Mouse (Mus musculus) embryonic facial prominence, embryonic 12.5 days (tissue): ENCODE measurements around the gene Rpl18a. TPM values are rescaled to one million over a fixed set of nuclear protein-coding genes. Genes with fewer than 3 reads are reported as not detected.

Experiments
- ATAC-seq: fragments of 200-750 bp; cut with Nextera tagmentation; 2 replicates; pipeline ENCODE4 v1.8.0; 2017; ENCODE audit not compliant: insufficient number of reproducible peaks, insufficient read depth, low FRiP score, low TSS enrichment
- H3K27ac ChIP-seq: fragments of 300-500 bp; sonication (generic); 2 replicates; pipeline ENCODE4 v1.5.1; 2016; ENCODE audit warnings: mild to moderate bottlenecking
- H3K27me3 ChIP-seq: fragments of 300-500 bp; sonication (generic); 2 replicates; pipeline ENCODE4 v1.6.1; 2016; ENCODE audit warnings: mild to moderate bottlenecking, moderate library complexity
- H3K36me3 ChIP-seq: fragments of 300-500 bp; sonication (generic); 2 replicates; pipeline ENCODE4 v1.6.1; 2016; ENCODE audit warnings: mild to moderate bottlenecking
- H3K4me1 ChIP-seq: fragments of 300-500 bp; sonication (generic); 2 replicates; pipeline ENCODE4 v1.6.1; 2016
- H3K4me2 ChIP-seq: fragments of 300-500 bp; sonication (generic); replicated peaks from 2 replicates; pipeline ENCODE4 v1.6.1; 2016; ENCODE audit warnings: mild to moderate bottlenecking, moderate library complexity
- H3K4me3 ChIP-seq: fragments of 300-500 bp; sonication (generic); 2 replicates; pipeline ENCODE4 v1.5.1; 2016; ENCODE audit warnings: mild to moderate bottlenecking
- H3K9ac ChIP-seq: fragments of 300-500 bp; sonication (generic); 2 replicates; pipeline ENCODE4 v1.6.1; 2016; ENCODE audit warnings: mild to moderate bottlenecking, moderate library complexity
- H3K9me3 ChIP-seq: fragments of 300-500 bp; sonication (generic); 2 replicates; pipeline ENCODE4 v1.6.1; 2016; ENCODE audit warnings: mild to moderate bottlenecking, moderate library complexity
- WGBS: fragments of 180-500 bp; shearing (Covaris S2); methylation state at CpG from one replicate; pipeline ENCODE4 v1.1.7; 2016; 5-methylcytosine and 5-hydroxymethylcytosine counted together
- microRNA counts: library from miRNA; unstranded; fragments of <30 nt; microRNA quantifications from one replicate; lab custom pipeline; 2017
- microRNA-seq: library from miRNA; unstranded; fragments of <30 nt; microRNA quantifications from one replicate; pipeline ENCODE4, GENCODE M21; 2017
- polyA plus RNA-seq: library from polyadenylated mRNA; unstranded; fragments of >200 nt; fragmentation: Nextera tagmentation; extraction: Ambion mirVana; gene quantifications from 2 replicates; pipeline ENCODE4 v1.2.1, GENCODE M21; 2016

The Rpl18a gene
- polyA plus RNA-seq, 1 experiment from 2014 or later, result 3,568 TPM

GRCm38 (mm10) chr8:70850947-70851346, 46.3 kb downstream of the Rpl18a start:
- H3K4me1 ChIP-seq, result no peaks in the 10 kb centered on the region
- H3K9ac ChIP-seq, result no peak overlapping the region
- H3K9me3 ChIP-seq, result no peaks in the 10 kb centered on the region
- no peak overlapping the region for H3K4me2 ChIP-seq
- H3K4me3 ChIP-seq, result no peak overlapping the region
- H3K36me3 ChIP-seq, result no peaks in the 10 kb centered on the region
- 80% methylated on average over 4 of the region's 4 CpGs for WGBS
- H3K27ac ChIP-seq, result no peak overlapping the region
- ATAC-seq, result no peak
- no peaks in the 10 kb centered on the region; the same call in 1 of the 2 replicates for H3K27me3 ChIP-seq

DNA sequence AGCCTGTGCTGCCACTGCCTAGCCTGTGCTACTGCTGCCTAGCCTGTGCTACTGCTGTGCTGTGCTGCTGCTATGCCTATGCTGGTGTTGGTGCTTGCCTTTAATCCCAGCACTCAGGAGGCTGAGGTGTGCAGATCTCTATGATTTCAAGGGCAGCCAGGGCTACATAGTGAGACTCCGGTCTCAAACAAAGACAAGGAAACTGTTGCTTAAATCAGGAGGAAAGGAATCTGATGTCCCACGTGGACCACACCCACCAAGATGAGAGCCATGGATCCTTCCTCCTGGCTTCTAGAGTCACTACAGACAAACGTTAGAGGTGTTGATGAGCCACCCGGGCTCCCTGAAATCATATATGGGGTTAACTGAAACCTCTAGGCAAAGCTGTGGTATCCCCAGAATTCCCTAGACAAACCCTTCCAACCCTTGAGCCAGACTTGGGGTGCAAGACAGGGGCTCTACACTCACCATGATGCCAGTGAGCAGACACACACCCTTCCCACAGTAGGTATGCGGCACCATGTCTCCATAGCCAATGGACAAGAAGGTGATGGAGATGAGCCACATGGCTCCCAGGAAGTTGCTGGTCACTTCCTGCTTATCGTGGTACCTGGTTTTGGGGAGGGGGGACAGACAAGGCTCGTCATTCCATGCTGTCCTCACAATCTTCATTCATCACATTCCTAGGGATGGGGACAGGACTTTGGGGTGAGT, 46.9 kb downstream of the Rpl18a start:
- no peaks in the 10 kb centered on the region for H3K36me3 ChIP-seq
- no peak for ATAC-seq
- H3K27me3 ChIP-seq, result no peaks in the 10 kb centered on the region; the same call in 1 of the 2 replicates
- H3K9me3 ChIP-seq, result no peaks in the 10 kb centered on the region
- no peak overlapping the region for H3K4me3 ChIP-seq
- H3K4me2 ChIP-seq, result no peak overlapping the region
- no peak overlapping the region for H3K9ac ChIP-seq
- no peak overlapping the region for H3K27ac ChIP-seq
- 73% methylated on average over 7 of the region's 7 CpGs for WGBS
- H3K4me1 ChIP-seq, result no peaks in the 10 kb centered on the region

GRCm38 (mm10) chr8:70849333-70849990, 47.8 kb downstream of the Rpl18a start:
- Histone ChIP-seq H3K27me3 (no peaks in the 10 kb centered on the region), H3K36me3 (no peaks in the 10 kb centered on the region), H3K9me3 (no peaks in the 10 kb centered on the region), H3K27ac (no peak overlapping the region), H3K4me3 (no peak overlapping the region), H3K9ac (no peak overlapping the region), H3K4me1 (no peaks in the 10 kb centered on the region), H3K4me2 (no peak overlapping the region)
- 86% methylated on average over 3 of the region's 3 CpGs for WGBS
- ATAC-seq, result no peak

- 52% methylated on average over 15 of the region's 15 CpGs for WGBS
- no peak overlapping the region for H3K4me3 ChIP-seq
- no peaks in the 10 kb centered on the region for H3K4me1 ChIP-seq
- H3K9me3 ChIP-seq, result no peaks in the 10 kb centered on the region
- no peak overlapping the region for H3K27ac ChIP-seq
- H3K36me3 ChIP-seq, result no peaks in the 10 kb centered on the region
- no peak overlapping the region for H3K4me2 ChIP-seq
- ATAC-seq, result no peak
- no peak overlapping the region for H3K9ac ChIP-seq
- H3K27me3 ChIP-seq, result no peaks in the 10 kb centered on the region
Observed at GRCm38 (mm10) chr8:70846371-70847154, 50.6 kb downstream of the Rpl18a start.

DNA sequence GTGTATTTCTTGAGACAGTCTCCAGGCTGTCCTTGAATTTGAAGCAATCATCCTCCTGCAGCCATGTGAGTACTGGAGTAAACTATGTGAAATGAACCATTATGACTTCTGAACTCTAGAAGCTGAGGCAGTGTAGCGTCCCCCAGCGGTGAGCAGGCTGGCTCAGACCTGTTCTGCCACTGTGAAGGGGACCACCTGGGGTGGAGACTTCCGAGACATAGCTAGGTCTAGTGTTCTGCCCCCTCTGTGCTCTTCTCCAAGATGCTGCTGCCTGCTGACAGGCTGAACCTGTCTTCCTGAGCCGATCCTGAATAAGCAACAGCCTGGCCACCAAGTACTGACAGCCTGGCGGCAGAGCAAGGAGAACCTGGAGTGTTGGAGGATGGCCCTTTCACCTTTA, 52.1 kb downstream of the Rpl18a start:
- no peak overlapping the region for H3K9ac ChIP-seq

More for the DNA sequence above, 52.1 kb downstream of the Rpl18a start:
- no peaks in the 10 kb centered on the region for H3K4me1 ChIP-seq
- no peak overlapping the region for H3K4me3 ChIP-seq
- no peak overlapping the region for H3K4me2 ChIP-seq
- WGBS, result 43% methylated on average over 5 of the region's 5 CpGs
- H3K9me3 ChIP-seq, result no peaks in the 10 kb centered on the region
- no peaks in the 10 kb centered on the region for H3K36me3 ChIP-seq
- no peaks in the 10 kb centered on the region for H3K27me3 ChIP-seq
- H3K27ac ChIP-seq, result no peak overlapping the region
- ATAC-seq, result no peak

MicroRNAs encoded within 50 kb of the gene (microRNA counts, 519-probe panel; counts per million panel counts)
- microRNA mmu-miR-1969 (lab: Ali Mortazavi, UCI), result 460 counts per million, percentile 65 among the panel's probes with 10 or more counts

Small RNA genes lying within 50 kb of the gene (microRNA-seq; reads per million reads assigned to microRNA genes)
- gene Mir1969 (6.2 reads per million, percentile 21 among the genes with 10 or more reads in this experiment), gene Mir7067 (1.1 reads per million)

Other genes with a start within 250 kb of the Rpl18a start
- 59.5 and 70.4 TPM in 2 replicates for gene Pgpep1, start 237.0 kb downstream of the Rpl18a start, polyA plus RNA-seq
- gene Lsm4, start 224.2 kb downstream of the Rpl18a start, polyA plus RNA-seq, result 303 and 326 TPM in 2 replicates
- 142 and 150 TPM in 2 replicates for gene Jund, start 198.5 kb downstream of the Rpl18a start, polyA plus RNA-seq
- not detected in 2 replicates for gene Iqcn, start 194.0 kb downstream of the Rpl18a start, polyA plus RNA-seq
- gene Gm3336, start 178.9 kb downstream of the Rpl18a start, polyA plus RNA-seq, result not detected in 2 replicates
- gene Pde4c, start 173.7 kb downstream of the Rpl18a start, polyA plus RNA-seq, result 0.17 and 0.29 TPM in 2 replicates
- gene Rab3a, start 142.7 kb downstream of the Rpl18a start, polyA plus RNA-seq, result 27.0 and 27.6 TPM in 2 replicates
- gene Mpv17l2, start 136.5 kb downstream of the Rpl18a start, polyA plus RNA-seq, result 32.7 and 35.7 TPM in 2 replicates
- gene Pik3r2, start 120.7 kb downstream of the Rpl18a start, polyA plus RNA-seq, result 76.8 and 78.0 TPM in 2 replicates
- gene Mast3, start 92.4 kb downstream of the Rpl18a start, polyA plus RNA-seq, result 13.7 and 13.9 TPM in 2 replicates
- 0.13 TPM in 1 of 2 replicates, not detected in the other for gene Il12rb1, start 89.0 kb downstream of the Rpl18a start, polyA plus RNA-seq
- gene Arrdc2, start 57.7 kb downstream of the Rpl18a start, polyA plus RNA-seq, result 6.9 and 7.5 TPM in 2 replicates
- gene Kcnn1, start 34.2 kb downstream of the Rpl18a start, polyA plus RNA-seq, result 6.7 and 7.0 TPM in 2 replicates
- 123 and 126 TPM in 2 replicates for gene Ccdc124, start 23.5 kb downstream of the Rpl18a start, polyA plus RNA-seq
- gene Slc5a5, start 4.7 kb downstream of the Rpl18a start, polyA plus RNA-seq, result 0.19 and 0.20 TPM in 2 replicates
- gene Map1s, start 8.5 kb upstream of the Rpl18a start, polyA plus RNA-seq, result 63.1 and 64.6 TPM in 2 replicates